Mouse (Mus musculus) bone marrow, adult 2 months (tissue): ENCODE data around the gene Hpse2. TPM values are rescaled to one million over a fixed set of nuclear protein-coding genes. Genes with fewer than 3 reads are reported as not detected.

ENCODE experiments used
- H3K27ac ChIP-seq: fragments of 200-500 bp; 2 replicates; pipeline ENCODE4 v1.5.1; 2012; ENCODE audit warnings: low read depth, mild to moderate bottlenecking, control low read depth, inconsistent platforms, low read length; ENCODE audit not compliant: control insufficient read depth, poor library complexity, insufficient read depth
- H3K4me1 ChIP-seq: fragments of 200-500 bp; 2 replicates; pipeline ENCODE4 v1.6.1; 2011; ENCODE audit warnings: low read length; ENCODE audit not compliant: control insufficient read depth, insufficient read depth
- H3K4me3 ChIP-seq: fragments of 200-500 bp; replicated peaks from 2 replicates; pipeline ENCODE3; 2011; ENCODE audit warnings: mild to moderate bottlenecking, low read depth, low read length, control low read depth; ENCODE audit not compliant: control insufficient read depth
- CTCF ChIP-seq: fragments of 200-500 bp; IDR thresholded peaks from 2 replicates; pipeline ENCODE4 v1.5.1; 2011; ENCODE audit warnings: low read length, control low read depth; ENCODE audit not compliant: control insufficient read depth, insufficient read depth
- POLR2A ChIP-seq: fragments of 200-500 bp; IDR thresholded peaks from 2 replicates; pipeline ENCODE4 v1.6.1; 2011; ENCODE audit warnings: low read depth, mild to moderate bottlenecking, control low read depth, low read length, borderline replicate concordance; ENCODE audit not compliant: control insufficient read depth
- WGBS: fragments of 180-500 bp; shearing (Covaris S2); methylation state at CpG from one replicate; pipeline ENCODE4 v1.1.7; 2018; 5-methylcytosine and 5-hydroxymethylcytosine counted together
- polyA plus RNA-seq: library from polyadenylated mRNA; stranded (reverse); fragments of >200 nt; gene quantifications from 2 replicates; pipeline ENCODE4 v1.2.4, GENCODE M21; 2011; ENCODE audit warnings: low replicate concordance; ENCODE audit not compliant: missing spikeins, insufficient read depth, insufficient read length

Gene Hpse2
- polyA plus RNA-seq, 1 experiment = not detected

- Histone ChIP-seq H3K27ac (no peak overlapping the region), H3K4me3 (no peak overlapping the region), H3K4me1 (no peaks in the 10 kb centered on the region)
- TF ChIP-seq CTCF (no peak), POLR2A (no peak)
- 65% methylated on average over 5 of the region's 5 CpGs for WGBS
Measured at GRCm38 (mm10) chr19:42973740-42974139, 414.4 kb downstream of the Hpse2 start.

- Histone ChIP-seq H3K4me1 (no peaks in the 10 kb centered on the region), H3K4me3 (no peak overlapping the region), H3K27ac (no peak overlapping the region)
- 48% methylated on average over 1 of the region's 1 CpGs for WGBS
- no peak for TF ChIP-seq CTCF
- TF ChIP-seq POLR2A = no peak
Measured at GRCm38 (mm10) chr19:42965171-42965570, 423.0 kb downstream of the Hpse2 start.

GRCm38 (mm10) chr19:42948114-42948636 lies 440.0 kb downstream of the Hpse2 start:
- TF ChIP-seq CTCF (no peak), POLR2A (no peak)
- H3K4me1 ChIP-seq = no peaks in the 10 kb centered on the region
- no peak overlapping the region for H3K27ac ChIP-seq
- H3K4me3 ChIP-seq = no peak overlapping the region
- 47% methylated on average over 3 of the region's 3 CpGs for WGBS

GRCm38 (mm10) chr19:42937544-42937943 lies 450.6 kb downstream of the Hpse2 start:
- TF ChIP-seq POLR2A = no peak
- TF ChIP-seq CTCF = no peak
- 84% methylated on average over 1 of the region's 1 CpGs for WGBS
- Histone ChIP-seq H3K4me1 (no peaks in the 10 kb centered on the region), H3K27ac (no peak overlapping the region), H3K4me3 (no peak overlapping the region)

- no peak overlapping the region for H3K4me3 ChIP-seq
- H3K27ac ChIP-seq = no peak overlapping the region
- no peaks in the 10 kb centered on the region for H3K4me1 ChIP-seq
- TF ChIP-seq CTCF = no peak
- no peak for TF ChIP-seq POLR2A
- WGBS = 59% methylated on average over 9 of the region's 9 CpGs
Measured at GRCm38 (mm10) chr19:42936661-42937193, 451.4 kb downstream of the Hpse2 start.

- Histone ChIP-seq H3K27ac (no peak overlapping the region), H3K4me1 (no peaks in the 10 kb centered on the region), H3K4me3 (no peak overlapping the region)
- 61% methylated on average over 3 of the region's 3 CpGs for WGBS
- TF ChIP-seq POLR2A (no peak), CTCF (no peak)
Measured at GRCm38 (mm10) chr19:42929702-42930101, 458.5 kb downstream of the Hpse2 start.

- Histone ChIP-seq H3K4me3 (no peak overlapping the region), H3K27ac (no peak overlapping the region), H3K4me1 (no peaks in the 10 kb centered on the region)
- WGBS = 39% methylated on average over 2 of the region's 2 CpGs
- TF ChIP-seq POLR2A (no peak), CTCF (no peak)
Measured at GRCm38 (mm10) chr19:42928271-42928670, 459.9 kb downstream of the Hpse2 start.

GRCm38 (mm10) chr19:42922610-42923009 lies 465.5 kb downstream of the Hpse2 start:
- no peak for TF ChIP-seq POLR2A
- TF ChIP-seq CTCF = no peak
- Histone ChIP-seq H3K27ac (no peak overlapping the region), H3K4me3 (no peak overlapping the region), H3K4me1 (no peaks in the 10 kb centered on the region)
- WGBS = 51% methylated on average over 3 of the region's 3 CpGs

GRCm38 (mm10) chr19:42913703-42914102 lies 474.5 kb downstream of the Hpse2 start:
- no peaks in the 10 kb centered on the region; the same call in 1 of the 2 replicates for H3K4me1 ChIP-seq
- no peak for TF ChIP-seq POLR2A
- no peak for TF ChIP-seq CTCF
- 83% methylated on average over 5 of the region's 5 CpGs for WGBS
- H3K27ac ChIP-seq = no peak overlapping the region
- H3K4me3 ChIP-seq = no peak overlapping the region
